Mouse (Mus musculus) lung, adult 2 months (tissue): Measurements from ENCODE around the gene Ntn1.

ENCODE experiments used
- CTCF ChIP-seq: fragments of 200-500 bp; IDR thresholded peaks from 2 replicates; pipeline ENCODE4 v1.5.1; 2011; ENCODE audit warnings: mild to moderate bottlenecking, low read length, control low read depth; ENCODE audit not compliant: insufficient read depth
- POLR2A ChIP-seq: fragments of 200-500 bp; IDR thresholded peaks from 2 replicates; pipeline ENCODE4 v1.6.1; 2011; ENCODE audit warnings: low read depth, mild to moderate bottlenecking, control low read depth, low read length, borderline replicate concordance; ENCODE audit errors: extremely low read depth

DNA sequence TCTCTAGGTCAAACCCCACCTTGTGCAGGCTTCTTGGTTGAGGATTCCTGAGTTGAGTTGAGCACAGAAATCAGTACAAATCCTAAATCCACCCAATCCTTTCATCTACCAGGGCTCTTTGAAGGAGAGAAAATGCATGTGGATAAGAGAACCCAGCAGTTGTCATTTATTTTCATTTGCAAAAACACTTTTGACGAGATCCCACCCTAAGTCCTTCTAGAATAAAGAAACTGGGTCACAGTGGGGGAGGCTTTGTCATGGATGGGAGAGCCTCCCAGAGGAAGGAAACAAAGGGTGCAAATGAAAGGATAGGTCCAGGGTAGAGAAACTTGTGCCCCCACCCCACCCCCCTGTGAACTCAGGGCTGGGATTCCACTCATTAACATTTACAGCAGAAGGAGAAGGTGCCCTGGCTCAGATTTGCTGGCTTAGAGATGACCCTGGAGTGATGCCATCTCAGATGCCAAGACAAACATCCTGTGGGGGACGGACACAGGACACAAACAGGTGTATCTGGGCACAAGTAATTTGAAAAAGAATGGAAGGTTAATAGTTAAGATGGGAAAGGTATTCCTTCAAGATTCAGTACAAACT lies 6.6 kb downstream of the Ntn1 start:
- no peak for TF ChIP-seq CTCF
- TF ChIP-seq POLR2A = no peak
